Mouse (Mus musculus) heart, embryonic 13.5 days (tissue): ENCODE results near the gene Stap2. TPM values are rescaled to one million over a fixed set of nuclear protein-coding genes. Genes with fewer than 3 reads are reported as not detected.

Experiments used
- ATAC-seq: fragments of 200-750 bp; cut with Nextera tagmentation; 2 replicates; pipeline ENCODE4 v1.8.0; 2017; ENCODE audit warnings: moderate TSS enrichment; ENCODE audit not compliant: insufficient number of reproducible peaks, low FRiP score, low TSS enrichment; ENCODE audit errors: extremely low read depth
- H3K27ac ChIP-seq: fragments of 300-500 bp; sonication (generic); replicated peaks from 2 replicates; pipeline ENCODE4 v1.5.1; 2015; ENCODE audit warnings: moderate library complexity, mild to moderate bottlenecking, inconsistent platforms
- H3K27me3 ChIP-seq: fragments of 300-500 bp; sonication (generic); replicated peaks from 2 replicates; pipeline ENCODE4 v1.6.1; 2015; ENCODE audit warnings: mild to moderate bottlenecking, inconsistent platforms
- H3K36me3 ChIP-seq: fragments of 300-500 bp; sonication (generic); 2 replicates; pipeline ENCODE4 v1.6.1; 2015; ENCODE audit warnings: mild to moderate bottlenecking, inconsistent platforms
- H3K4me1 ChIP-seq: fragments of 300-500 bp; sonication (generic); 2 replicates; pipeline ENCODE4 v1.6.1; 2015; ENCODE audit warnings: inconsistent platforms
- H3K4me2 ChIP-seq: fragments of 300-500 bp; sonication (generic); 2 replicates; pipeline ENCODE4 v1.6.1; 2015; ENCODE audit warnings: inconsistent platforms, mild to moderate bottlenecking, moderate library complexity
- H3K4me3 ChIP-seq: fragments of 300-500 bp; sonication (generic); 2 replicates; pipeline ENCODE4 v1.5.1; 2015; ENCODE audit warnings: moderate library complexity, mild to moderate bottlenecking, inconsistent platforms
- H3K9ac ChIP-seq: fragments of 300-500 bp; sonication (generic); 2 replicates; pipeline ENCODE4 v1.6.1; 2015; ENCODE audit warnings: inconsistent platforms, mild to moderate bottlenecking, moderate library complexity
- H3K9me3 ChIP-seq: fragments of 300-500 bp; sonication (generic); 2 replicates; pipeline ENCODE4 v1.6.1; 2016; ENCODE audit warnings: inconsistent platforms
- WGBS: fragments of 180-500 bp; shearing (Covaris S2); methylation state at CpG from one replicate; pipeline ENCODE4 v1.1.7; 2015; ENCODE audit warnings: mixed read lengths; 5-methylcytosine and 5-hydroxymethylcytosine counted together
- polyA plus RNA-seq: library from polyadenylated mRNA; unstranded; fragments of >200 nt; fragmentation: Nextera tagmentation; extraction: Ambion mirVana; gene quantifications from 2 replicates; pipeline ENCODE4 v1.2.1, GENCODE M21; 2015

The Stap2 gene
- polyA plus RNA-seq, 1 experiment from 2014 or later = 11.9 TPM

GRCm38 (mm10) chr17:55956591-55956990, 48.8 kb downstream of the Stap2 start:
- H3K9ac ChIP-seq = peak overlapping the region; percentile 70
- peaks cover 11% of the 10 kb centered on the region for H3K36me3 ChIP-seq
- H3K4me2 ChIP-seq = peak overlapping the region; percentile 75
- 36% methylated on average over 6 of the region's 6 CpGs for WGBS
- no peaks in the 10 kb centered on the region for H3K9me3 ChIP-seq
- H3K4me1 ChIP-seq = peaks cover 30% of the 10 kb centered on the region
- peaks cover 43% of the 10 kb centered on the region for H3K27me3 ChIP-seq
- ATAC-seq = no peak
- peak overlapping the region; percentile 50 for H3K4me3 ChIP-seq
- H3K27ac ChIP-seq = no peak overlapping the region

DNA sequence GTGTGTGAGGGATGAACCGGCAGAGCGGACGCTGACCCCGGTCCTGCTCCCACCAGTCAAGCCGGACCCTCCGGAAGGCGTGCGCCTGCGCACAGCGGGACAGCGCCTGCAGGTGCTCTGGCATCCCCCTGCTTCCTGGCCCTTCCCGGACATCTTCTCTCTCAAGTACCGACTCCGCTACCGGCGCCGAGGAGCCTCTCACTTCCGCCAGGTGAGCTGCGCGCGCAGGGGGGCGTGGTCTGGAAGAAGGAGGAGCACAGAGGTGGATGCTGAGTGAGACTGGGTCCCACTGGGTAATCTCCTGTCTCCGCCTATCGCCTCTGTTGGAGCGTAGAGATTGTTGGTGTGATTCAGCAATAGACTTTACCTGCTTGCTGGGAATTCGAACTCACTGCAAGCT, 49.3 kb downstream of the Stap2 start:
- Histone ChIP-seq H3K4me2 (peak overlapping the region; percentile 75), H3K9ac (peak overlapping the region; percentile 70), H3K27ac (no peak overlapping the region), H3K9me3 (no peaks in the 10 kb centered on the region), H3K36me3 (peaks cover 7% of the 10 kb centered on the region), H3K4me3 (peak overlapping the region; percentile 50), H3K27me3 (peaks cover 48% of the 10 kb centered on the region), H3K4me1 (peaks cover 30% of the 10 kb centered on the region)
- no peak; the same call in 1 of the 2 replicates for ATAC-seq
- 4% methylated on average over 26 of the region's 26 CpGs for WGBS

DNA sequence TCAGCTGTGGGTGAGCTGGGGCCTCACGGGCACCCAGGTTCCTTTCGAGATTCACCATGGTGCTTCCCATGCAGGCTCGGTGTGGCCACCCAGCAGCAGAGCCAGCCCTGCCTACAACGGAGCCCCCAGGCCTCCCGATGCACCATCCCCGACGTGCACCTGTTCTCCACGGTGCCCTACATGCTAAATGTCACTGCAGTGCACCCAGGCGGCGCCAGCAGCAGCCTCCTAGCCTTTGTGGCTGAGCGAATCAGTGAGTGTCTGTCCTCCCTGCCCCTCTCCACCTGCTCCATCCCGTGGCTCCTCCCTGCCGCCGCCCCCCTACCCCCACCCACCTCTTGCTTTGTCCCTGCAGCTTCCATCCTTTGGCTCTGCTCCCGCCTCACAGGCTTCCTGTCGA, 51.2 kb downstream of the Stap2 start:
- 31% methylated on average over 16 of the region's 16 CpGs for WGBS
- Histone ChIP-seq H3K9me3 (no peaks in the 10 kb centered on the region), H3K4me1 (peaks cover 20% of the 10 kb centered on the region), H3K36me3 (no peaks in the 10 kb centered on the region), H3K9ac (no peak overlapping the region), H3K27me3 (peaks cover 54% of the 10 kb centered on the region), H3K4me2 (no peak overlapping the region), H3K27ac (no peak overlapping the region), H3K4me3 (no peak overlapping the region)
- no peak for ATAC-seq

GRCm38 (mm10) chr17:55953751-55954150, 51.6 kb downstream of the Stap2 start:
- Histone ChIP-seq H3K9me3 (no peaks in the 10 kb centered on the region), H3K27ac (no peak overlapping the region), H3K27me3 (peaks cover 54% of the 10 kb centered on the region), H3K4me2 (no peak overlapping the region), H3K36me3 (no peaks in the 10 kb centered on the region), H3K4me3 (no peak overlapping the region), H3K9ac (no peak overlapping the region), H3K4me1 (peaks cover 20% of the 10 kb centered on the region)
- WGBS = 66% methylated on average over 6 of the region's 6 CpGs
- ATAC-seq = no peak

GRCm38 (mm10) chr17:55952447-55953027, 52.8 kb downstream of the Stap2 start, which contains the start of gene Ebi3:
TSS of gene Ebi3 (plus strand) at chr17:55952640.
- H3K27me3 ChIP-seq = peaks cover 54% of the 10 kb centered on the region
- ATAC-seq = no peak
- H3K36me3 ChIP-seq = no peaks in the 10 kb centered on the region
- 69% methylated on average over 6 of the region's 6 CpGs for WGBS
- peaks cover 13% of the 10 kb centered on the region for H3K4me1 ChIP-seq
- no peak within 1 kb of the TSS for H3K27ac ChIP-seq
- H3K4me2 ChIP-seq = no peak within 1 kb of the TSS
- no peak within 1 kb of the TSS for H3K9ac ChIP-seq
- no peak within 1 kb of the TSS for H3K4me3 ChIP-seq
- no peaks in the 10 kb centered on the region for H3K9me3 ChIP-seq

DNA sequence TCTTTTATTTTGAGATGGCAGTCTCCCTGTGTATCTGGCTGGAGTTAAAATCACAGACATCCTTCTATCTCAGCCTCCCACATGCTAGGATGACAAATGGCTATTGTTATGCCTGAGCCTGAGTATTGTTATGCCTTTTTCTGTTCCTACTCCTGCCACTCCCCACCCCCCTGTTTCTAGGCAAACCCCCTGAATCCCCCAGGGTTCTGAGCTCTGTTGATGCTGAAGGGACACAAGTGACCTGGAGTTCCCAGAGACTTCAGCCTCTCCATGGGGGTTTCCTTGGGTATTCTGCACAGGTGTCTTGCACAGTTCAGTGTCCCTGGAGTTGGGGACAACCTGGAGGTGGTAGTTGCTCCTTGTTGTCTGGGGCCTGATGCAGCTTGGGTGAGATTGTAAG, 53.3 kb downstream of the Stap2 start:
- Histone ChIP-seq H3K4me1 (peaks cover 9% of the 10 kb centered on the region), H3K27me3 (peaks cover 54% of the 10 kb centered on the region), H3K9ac (no peak overlapping the region), H3K4me3 (no peak overlapping the region), H3K27ac (no peak overlapping the region), H3K4me2 (no peak overlapping the region), H3K36me3 (no peaks in the 10 kb centered on the region), H3K9me3 (no peaks in the 10 kb centered on the region)
- no peak for ATAC-seq

DNA sequence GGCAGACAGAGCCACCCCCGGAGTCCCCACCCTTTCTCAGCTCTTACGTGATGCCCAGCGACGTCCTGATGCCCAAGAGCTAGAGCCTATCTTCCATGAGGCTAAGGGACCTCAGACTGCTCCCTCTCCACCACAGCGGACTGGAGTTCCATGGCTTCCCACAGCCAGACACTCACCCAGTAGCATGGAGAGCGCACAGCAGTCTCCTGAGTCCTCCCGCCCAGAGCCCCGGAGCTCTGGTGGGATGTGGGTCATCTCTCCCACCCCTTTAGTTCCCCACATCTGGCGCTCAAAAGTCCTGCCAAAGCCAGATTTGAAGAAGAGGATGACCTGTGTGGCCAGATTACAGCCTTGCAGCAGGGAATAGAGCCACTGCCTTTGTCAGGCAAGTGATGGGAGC, 54.8 kb downstream of the Stap2 start:
- H3K9me3 ChIP-seq = no peaks in the 10 kb centered on the region
- 69% methylated on average over 9 of the region's 9 CpGs for WGBS
- H3K4me3 ChIP-seq = no peak overlapping the region
- H3K27me3 ChIP-seq = peaks cover 45% of the 10 kb centered on the region
- no peak overlapping the region for H3K4me2 ChIP-seq
- ATAC-seq = no peak
- H3K27ac ChIP-seq = no peak overlapping the region
- no peaks in the 10 kb centered on the region for H3K36me3 ChIP-seq
- no peak overlapping the region for H3K9ac ChIP-seq
- peaks cover 4% of the 10 kb centered on the region for H3K4me1 ChIP-seq

DNA sequence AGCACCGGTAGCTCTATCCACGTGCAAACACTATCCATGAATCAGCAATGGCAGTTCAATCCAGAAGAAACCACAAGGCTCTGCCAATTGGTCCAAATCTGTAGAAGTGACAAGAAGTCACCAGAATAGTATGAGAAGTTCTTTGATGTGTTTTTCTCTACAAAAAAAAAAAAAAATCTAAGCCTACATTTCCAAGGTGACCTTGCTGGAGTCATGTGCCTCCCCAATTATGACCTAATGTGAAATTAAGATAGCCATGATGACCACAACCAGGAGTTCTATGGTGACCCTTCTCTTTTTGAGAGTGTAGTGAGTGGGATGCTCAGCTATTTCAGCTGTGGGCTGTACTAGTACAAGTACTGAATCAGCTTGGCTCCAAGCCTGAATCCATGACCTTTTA, 56.0 kb downstream of the Stap2 start, which contains the start of gene Zfp119b:
Gene Zfp119b (minus strand): TSS at position 101 of the 400 bp plus-strand sequence.
- no peaks in the 10 kb centered on the region for H3K9me3 ChIP-seq
- H3K27me3 ChIP-seq = peaks cover 33% of the 10 kb centered on the region
- H3K27ac ChIP-seq = no peak within 1 kb of the TSS
- H3K4me2 ChIP-seq = no peak within 1 kb of the TSS
- peaks cover 8% of the 10 kb centered on the region for H3K4me1 ChIP-seq
- H3K9ac ChIP-seq = no peak within 1 kb of the TSS
- H3K36me3 ChIP-seq = no peaks in the 10 kb centered on the region
- 76% methylated on average over 2 of the region's 2 CpGs for WGBS
- no peak for ATAC-seq
- no peak within 1 kb of the TSS for H3K4me3 ChIP-seq

GRCm38 (mm10) chr17:55948647-55949046, 56.7 kb downstream of the Stap2 start:
- H3K4me2 ChIP-seq = no peak overlapping the region
- no peaks in the 10 kb centered on the region for H3K36me3 ChIP-seq
- 70% methylated on average over 4 of the region's 4 CpGs for WGBS
- H3K9me3 ChIP-seq = no peaks in the 10 kb centered on the region
- no peak overlapping the region for H3K9ac ChIP-seq
- H3K27me3 ChIP-seq = peaks cover 25% of the 10 kb centered on the region
- H3K27ac ChIP-seq = no peak overlapping the region
- H3K4me3 ChIP-seq = no peak overlapping the region
- no peak for ATAC-seq
- H3K4me1 ChIP-seq = peaks cover 10% of the 10 kb centered on the region

Other genes with a start within 250 kb of the Stap2 start
- 5.7 and 6.0 TPM in 2 replicates for gene Zfp119a, start 126.7 kb downstream of the Stap2 start, polyA plus RNA-seq
- gene Zfp959, start 113.5 kb downstream of the Stap2 start, polyA plus RNA-seq = 6.4 and 7.9 TPM in 2 replicates
- gene Zfp119b, start 56.1 kb downstream of the Stap2 start, polyA plus RNA-seq = 3.6 and 4.3 TPM in 2 replicates
- 0.34 and 1.3 TPM in 2 replicates for gene Ebi3, start 52.9 kb downstream of the Stap2 start, polyA plus RNA-seq
- gene Yju2, start 46.5 kb downstream of the Stap2 start, polyA plus RNA-seq = 18.0 and 18.8 TPM in 2 replicates
- gene Shd, start 35.1 kb downstream of the Stap2 start, polyA plus RNA-seq = 7.9 and 8.7 TPM in 2 replicates
- gene Fsd1, start 19.1 kb downstream of the Stap2 start, polyA plus RNA-seq = 4.5 and 5.0 TPM in 2 replicates
- 62.1 and 68.1 TPM in 2 replicates for gene Mpnd, start 127 bp upstream of the Stap2 start, polyA plus RNA-seq
- 85.0 and 87.6 TPM in 2 replicates for gene Sh3gl1, start 31.1 kb upstream of the Stap2 start, polyA plus RNA-seq
- gene Chaf1a, start 34.9 kb upstream of the Stap2 start, polyA plus RNA-seq = 14.1 and 14.2 TPM in 2 replicates
- 37.8 and 44.2 TPM in 2 replicates for gene Ubxn6, start 69.4 kb upstream of the Stap2 start, polyA plus RNA-seq
- 75.0 and 89.0 TPM in 2 replicates for gene Hdgfl2, start 74.0 kb upstream of the Stap2 start, polyA plus RNA-seq
- 0.05 and 0.07 TPM in 2 replicates for gene Plin4, start 104.2 kb upstream of the Stap2 start, polyA plus RNA-seq
- 0.19 and 0.47 TPM in 2 replicates for gene Plin5, start 112.0 kb upstream of the Stap2 start, polyA plus RNA-seq
- gene Lrg1, start 116.4 kb upstream of the Stap2 start, polyA plus RNA-seq = 0.27 TPM in 1 of 2 replicates, not detected in the other
- 0.55 and 0.59 TPM in 2 replicates for gene Sema6b, start 134.8 kb upstream of the Stap2 start, polyA plus RNA-seq
- gene Tnfaip8l1, start 156.9 kb upstream of the Stap2 start, polyA plus RNA-seq = 6.5 and 6.9 TPM in 2 replicates
- 80.5 and 91.1 TPM in 2 replicates for gene Mydgf, start 178.3 kb upstream of the Stap2 start, polyA plus RNA-seq
- 21.8 and 22.4 TPM in 2 replicates for gene Dpp9, start 213.3 kb upstream of the Stap2 start, polyA plus RNA-seq